Mouse (Mus musculus): ENCODE measurements around the gene Slco1b2. TPM values are rescaled to one million over a fixed set of nuclear protein-coding genes. Genes with fewer than 3 reads are reported as not detected.
"Not testable (repeated sequence)": the region's sequence is repeated elsewhere in the genome, so short reads cannot be mapped to it uniquely, and the experiment has no call there.

The Slco1b2 gene
- not detected in 2 replicates for polyA plus RNA-seq (2016; fragmentation: Nextera tagmentation; extraction: Ambion mirVana)

GRCm38 (mm10) chr6:141629291-141629690, at the start of gene Slco1b2:
Gene Slco1b2, plus strand, starts transcription at chr6:141629518.
- no peaks in the 10 kb centered on the region for H3K4me1 ChIP-seq
- no peak within 1 kb of the TSS for H3K27ac ChIP-seq
- H3K4me2 ChIP-seq (replicated peaks) = no peak within 1 kb of the TSS
- 78% methylated on average over 3 of the region's 3 CpGs for WGBS
- no peak for ATAC-seq (ENCODE audit: insufficient number of reproducible peaks, insufficient read depth, low FRiP score, low TSS enrichment)
- H3K27me3 ChIP-seq = no peaks in the 10 kb centered on the region
- H3K4me3 ChIP-seq = no peak within 1 kb of the TSS
- H3K36me3 ChIP-seq = no peaks in the 10 kb centered on the region
- no peak within 1 kb of the TSS for H3K9ac ChIP-seq
- no peaks in the 10 kb centered on the region for H3K9me3 ChIP-seq

- ATAC-seq (ENCODE audit: insufficient number of reproducible peaks, insufficient read depth, low FRiP score, low TSS enrichment) = no peak
- Histone ChIP-seq H3K4me3 (no peak overlapping the region), H3K27me3 (no peaks in the 10 kb centered on the region), H3K4me2 (replicated peaks) (no peak overlapping the region), H3K9ac (no peak overlapping the region), H3K27ac (no peak overlapping the region), H3K36me3 (no peaks in the 10 kb centered on the region), H3K9me3 (no peaks in the 10 kb centered on the region), H3K4me1 (no peaks in the 10 kb centered on the region; the same call in 1 of the 2 replicates)
- WGBS = 15% methylated on average over 1 of the region's 1 CpGs
Measured at GRCm38 (mm10) chr6:141584791-141585403, 44.4 kb upstream of the Slco1b2 start.

GRCm38 (mm10) chr6:141590002-141590401, 39.3 kb upstream of the Slco1b2 start:
- H3K9ac ChIP-seq = no peak overlapping the region
- H3K4me1 ChIP-seq = no peaks in the 10 kb centered on the region; the same call in 1 of the 2 replicates
- no peak overlapping the region for H3K4me3 ChIP-seq
- no peak overlapping the region for H3K4me2 ChIP-seq (replicated peaks)
- no peak for ATAC-seq (ENCODE audit: insufficient number of reproducible peaks, insufficient read depth, low FRiP score, low TSS enrichment)
- H3K36me3 ChIP-seq = no peaks in the 10 kb centered on the region
- no peak overlapping the region for H3K27ac ChIP-seq
- H3K9me3 ChIP-seq = no peaks in the 10 kb centered on the region
- WGBS = 58% methylated on average over 1 of the region's 1 CpGs
- H3K27me3 ChIP-seq = no peaks in the 10 kb centered on the region

- not testable (repeated sequence) for H3K4me1 ChIP-seq; ATAC-seq (ENCODE audit: insufficient number of reproducible peaks, insufficient read depth, low FRiP score, low TSS enrichment); H3K9ac ChIP-seq; H3K36me3 ChIP-seq; H3K9me3 ChIP-seq; H3K4me2 ChIP-seq (replicated peaks); H3K4me3 ChIP-seq; H3K27me3 ChIP-seq; H3K27ac ChIP-seq
- WGBS = 60% methylated on average over 4 of the region's 4 CpGs
Measured at GRCm38 (mm10) chr6:141590598-141591200, 38.6 kb upstream of the Slco1b2 start.

GRCm38 (mm10) chr6:141596081-141596480, 33.2 kb upstream of the Slco1b2 start:
- Histone ChIP-seq H3K9ac (no peak overlapping the region), H3K27ac (no peak overlapping the region), H3K9me3 (peaks cover 9% of the 10 kb centered on the region; the same call in 1 of the 2 replicates), H3K4me1 (no peaks in the 10 kb centered on the region), H3K27me3 (no peaks in the 10 kb centered on the region), H3K4me3 (no peak overlapping the region), H3K4me2 (replicated peaks) (no peak overlapping the region), H3K36me3 (no peaks in the 10 kb centered on the region)
- no peak for ATAC-seq (ENCODE audit: insufficient number of reproducible peaks, insufficient read depth, low FRiP score, low TSS enrichment)
- 82% methylated on average over 2 of the region's 2 CpGs for WGBS

- Histone ChIP-seq H3K9me3 (peaks cover 9% of the 10 kb centered on the region; the same call in 1 of the 2 replicates), H3K9ac (no peak overlapping the region), H3K27me3 (no peaks in the 10 kb centered on the region), H3K4me3 (no peak overlapping the region), H3K4me2 (replicated peaks) (no peak overlapping the region), H3K27ac (no peak overlapping the region), H3K36me3 (no peaks in the 10 kb centered on the region), H3K4me1 (no peaks in the 10 kb centered on the region)
- WGBS = 88% methylated on average over 2 of the region's 2 CpGs
- no peak for ATAC-seq (ENCODE audit: insufficient number of reproducible peaks, insufficient read depth, low FRiP score, low TSS enrichment)
Measured at GRCm38 (mm10) chr6:141597037-141597436, 32.3 kb upstream of the Slco1b2 start.

- 71% methylated on average over 9 of the region's 9 CpGs for WGBS
- ATAC-seq (ENCODE audit: insufficient number of reproducible peaks, insufficient read depth, low FRiP score, low TSS enrichment) = no peak
- no peak overlapping the region for H3K27ac ChIP-seq
- H3K27me3 ChIP-seq = no peaks in the 10 kb centered on the region
- H3K9me3 ChIP-seq = peaks cover 9% of the 10 kb centered on the region; the same call in 1 of the 2 replicates
- H3K4me1 ChIP-seq = no peaks in the 10 kb centered on the region
- H3K4me2 ChIP-seq (replicated peaks) = no peak overlapping the region
- H3K9ac ChIP-seq = no peak overlapping the region
- H3K4me3 ChIP-seq = no peak overlapping the region
- no peaks in the 10 kb centered on the region for H3K36me3 ChIP-seq
Measured at GRCm38 (mm10) chr6:141600940-141601339, 28.4 kb upstream of the Slco1b2 start.

- Histone ChIP-seq H3K27ac (no peak overlapping the region), H3K36me3 (no peaks in the 10 kb centered on the region), H3K4me3 (no peak overlapping the region), H3K27me3 (no peaks in the 10 kb centered on the region), H3K9ac (no peak overlapping the region), H3K4me1 (no peaks in the 10 kb centered on the region), H3K9me3 (no peaks in the 10 kb centered on the region), H3K4me2 (replicated peaks) (no peak overlapping the region)
- 74% methylated on average over 2 of the region's 2 CpGs for WGBS
- ATAC-seq (ENCODE audit: insufficient number of reproducible peaks, insufficient read depth, low FRiP score, low TSS enrichment) = no peak
Measured at GRCm38 (mm10) chr6:141610702-141611260, 18.5 kb upstream of the Slco1b2 start.

- Histone ChIP-seq H3K27me3 (no peaks in the 10 kb centered on the region), H3K9me3 (no peaks in the 10 kb centered on the region), H3K4me1 (no peaks in the 10 kb centered on the region), H3K4me3 (no peak overlapping the region), H3K27ac (no peak overlapping the region), H3K4me2 (replicated peaks) (no peak overlapping the region), H3K9ac (no peak overlapping the region), H3K36me3 (no peaks in the 10 kb centered on the region)
- no peak for ATAC-seq (ENCODE audit: insufficient number of reproducible peaks, insufficient read depth, low FRiP score, low TSS enrichment)
Measured at GRCm38 (mm10) chr6:141614017-141614416, 15.3 kb upstream of the Slco1b2 start.

GRCm38 (mm10) chr6:141615348-141615747, 14.0 kb upstream of the Slco1b2 start:
- WGBS = 89% methylated on average over 3 of the region's 3 CpGs
- Histone ChIP-seq H3K27ac (no peak overlapping the region), H3K4me2 (replicated peaks) (no peak overlapping the region), H3K4me1 (no peaks in the 10 kb centered on the region), H3K9me3 (no peaks in the 10 kb centered on the region), H3K36me3 (no peaks in the 10 kb centered on the region), H3K27me3 (no peaks in the 10 kb centered on the region), H3K4me3 (no peak overlapping the region), H3K9ac (no peak overlapping the region)
- no peak for ATAC-seq (ENCODE audit: insufficient number of reproducible peaks, insufficient read depth, low FRiP score, low TSS enrichment)

GRCm38 (mm10) chr6:141632935-141633334, 3.6 kb downstream of the Slco1b2 start:
- Histone ChIP-seq H3K4me1 (no peaks in the 10 kb centered on the region), H3K4me2 (replicated peaks) (no peak overlapping the region), H3K4me3 (no peak overlapping the region), H3K27me3 (no peaks in the 10 kb centered on the region), H3K27ac (no peak overlapping the region), H3K9ac (no peak overlapping the region), H3K36me3 (no peaks in the 10 kb centered on the region), H3K9me3 (no peaks in the 10 kb centered on the region)
- ATAC-seq (ENCODE audit: insufficient number of reproducible peaks, insufficient read depth, low FRiP score, low TSS enrichment) = no peak
- 90% methylated on average over 6 of the region's 6 CpGs for WGBS

- H3K9me3 ChIP-seq = no peaks in the 10 kb centered on the region
- no peak overlapping the region for H3K9ac ChIP-seq
- H3K4me1 ChIP-seq = no peaks in the 10 kb centered on the region
- no peak for ATAC-seq (ENCODE audit: insufficient number of reproducible peaks, insufficient read depth, low FRiP score, low TSS enrichment)
- H3K27ac ChIP-seq = no peak overlapping the region
- H3K36me3 ChIP-seq = no peaks in the 10 kb centered on the region
- 76% methylated on average over 2 of the region's 2 CpGs for WGBS
- H3K4me2 ChIP-seq (replicated peaks) = no peak overlapping the region
- no peak overlapping the region for H3K4me3 ChIP-seq
- H3K27me3 ChIP-seq = no peaks in the 10 kb centered on the region
Measured at GRCm38 (mm10) chr6:141635250-141635649, 5.9 kb downstream of the Slco1b2 start.
